Mouse (Mus musculus): ENCODE results near the gene Rnf150. TPM values are rescaled to one million over a fixed set of nuclear protein-coding genes. Genes with fewer than 3 reads are reported as not detected.
"Not testable (repeated sequence)": the region's sequence is repeated elsewhere in the genome, so short reads cannot be mapped to it uniquely, and the experiment has no call there.

Rnf150 gene
- polyA plus RNA-seq, 1 experiment from 2014 or later, result 1.6 TPM

DNA sequence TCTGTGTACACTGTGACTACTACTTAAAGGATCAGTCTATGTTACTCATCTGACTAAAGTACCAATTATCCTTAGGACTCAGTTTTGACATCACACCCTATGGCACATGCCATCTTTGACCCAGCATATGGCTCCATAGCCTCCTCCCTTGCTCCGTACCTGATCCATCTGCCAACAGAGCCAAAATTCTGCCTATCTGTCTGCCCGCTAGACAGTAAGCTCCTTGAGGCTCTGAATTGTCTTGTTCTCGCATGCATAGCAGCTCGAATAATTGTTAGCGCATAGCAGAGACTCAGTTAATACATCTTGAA, 216.3 kb downstream of the Rnf150 start:
- peaks cover 10% of the 10 kb centered on the region; the same call in 1 of the 2 replicates for H3K4me1 ChIP-seq (ENCODE audit: control insufficient read depth, insufficient read depth, low read length)
- no peak overlapping the region for H3K27ac ChIP-seq (replicated peaks; ENCODE audit: low read depth, low read length)
- no peaks in the 10 kb centered on the region for H3K36me3 ChIP-seq (ENCODE audit: control insufficient read depth, insufficient read depth, low read length)
- no peak overlapping the region for H3K4me2 ChIP-seq (ENCODE audit: low read depth, severe bottlenecking)
- WGBS, result 88% methylated on average over 5 of the region's 5 CpGs
- no peaks in the 10 kb centered on the region for H3K9me3 ChIP-seq (ENCODE audit: control insufficient read depth, low read length)
- ATAC-seq (ENCODE audit: insufficient number of reproducible peaks, low FRiP score, low TSS enrichment, low read depth) (no peak), DNase-seq (ENCODE audit: low spot score) (no peak)
- H3K4me3 ChIP-seq (ENCODE audit: low read depth, low read length), result no peak overlapping the region
- H3K9ac ChIP-seq (ENCODE audit: low read length), result no peak overlapping the region
- H3K27me3 ChIP-seq (ENCODE audit: control insufficient read depth, insufficient read depth, low read length), result no peaks in the 10 kb centered on the region

DNA sequence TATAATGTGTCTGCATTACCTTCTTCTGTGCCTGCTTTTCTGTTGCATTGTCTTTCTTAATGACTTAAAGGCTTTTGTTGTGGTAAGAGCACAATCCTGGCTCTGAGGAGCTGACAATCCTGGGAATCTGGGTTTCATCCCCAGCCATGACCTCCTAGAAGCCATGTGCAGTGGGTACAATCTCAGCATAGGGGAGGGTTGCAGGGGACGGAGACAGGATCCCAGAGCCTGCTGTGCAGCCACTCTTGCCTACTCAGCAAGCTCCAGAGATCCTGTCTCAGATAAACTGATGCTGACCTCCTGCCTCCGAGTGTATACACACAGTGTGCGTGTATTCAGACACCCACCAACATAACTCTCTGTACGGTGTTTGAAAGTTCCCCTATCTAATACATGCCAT, 218.1 kb downstream of the Rnf150 start:
- Histone ChIP-seq H3K27ac (replicated peaks; ENCODE audit: low read depth, low read length) (no peak overlapping the region), H3K4me1 (ENCODE audit: control insufficient read depth, insufficient read depth, low read length) (peaks cover 10% of the 10 kb centered on the region; the same call in 1 of the 2 replicates), H3K4me2 (ENCODE audit: low read depth, severe bottlenecking) (no peak overlapping the region), H3K9ac (ENCODE audit: low read length) (no peak overlapping the region), H3K27me3 (ENCODE audit: control insufficient read depth, insufficient read depth, low read length) (no peaks in the 10 kb centered on the region), H3K4me3 (ENCODE audit: low read depth, low read length) (no peak overlapping the region), H3K36me3 (ENCODE audit: control insufficient read depth, insufficient read depth, low read length) (no peaks in the 10 kb centered on the region), H3K9me3 (ENCODE audit: control insufficient read depth, low read length) (no peaks in the 10 kb centered on the region)
- DNase-seq (ENCODE audit: low spot score) (no peak), ATAC-seq (ENCODE audit: insufficient number of reproducible peaks, low FRiP score, low TSS enrichment, low read depth) (no peak)
- WGBS, result 64% methylated on average over 4 of the region's 4 CpGs

DNA sequence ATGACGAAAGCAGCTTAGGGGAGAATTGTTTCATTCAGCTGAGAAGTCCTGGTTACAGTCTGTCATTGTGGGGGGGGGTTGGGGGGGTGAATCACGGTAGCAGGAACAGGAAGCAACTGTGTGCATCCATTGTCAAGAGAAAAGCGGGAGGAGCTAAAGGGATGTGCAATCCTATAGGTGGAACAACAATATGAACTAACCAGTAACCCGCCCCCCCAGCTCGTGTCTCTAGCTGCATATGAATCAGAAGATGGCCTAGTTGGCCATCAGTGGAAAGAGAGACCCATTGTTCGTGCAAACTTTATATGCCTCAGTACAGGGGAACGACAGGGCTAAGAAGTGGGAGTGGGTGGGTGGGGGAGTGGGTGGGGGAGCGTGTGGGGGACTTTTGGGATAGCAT, 218.7 kb downstream of the Rnf150 start:
- not testable (repeated sequence) for H3K4me3 ChIP-seq (ENCODE audit: low read depth, low read length); H3K4me2 ChIP-seq (ENCODE audit: low read depth, severe bottlenecking); H3K36me3 ChIP-seq (ENCODE audit: control insufficient read depth, insufficient read depth, low read length); ATAC-seq (ENCODE audit: insufficient number of reproducible peaks, low FRiP score, low TSS enrichment, low read depth); H3K4me1 ChIP-seq (ENCODE audit: control insufficient read depth, insufficient read depth, low read length); H3K9ac ChIP-seq (ENCODE audit: low read length); H3K27me3 ChIP-seq (ENCODE audit: control insufficient read depth, insufficient read depth, low read length); H3K9me3 ChIP-seq (ENCODE audit: control insufficient read depth, low read length); H3K27ac ChIP-seq (replicated peaks; ENCODE audit: low read depth, low read length); DNase-seq (ENCODE audit: low spot score)
- 84% methylated on average over 6 of the region's 8 CpGs for WGBS

DNA sequence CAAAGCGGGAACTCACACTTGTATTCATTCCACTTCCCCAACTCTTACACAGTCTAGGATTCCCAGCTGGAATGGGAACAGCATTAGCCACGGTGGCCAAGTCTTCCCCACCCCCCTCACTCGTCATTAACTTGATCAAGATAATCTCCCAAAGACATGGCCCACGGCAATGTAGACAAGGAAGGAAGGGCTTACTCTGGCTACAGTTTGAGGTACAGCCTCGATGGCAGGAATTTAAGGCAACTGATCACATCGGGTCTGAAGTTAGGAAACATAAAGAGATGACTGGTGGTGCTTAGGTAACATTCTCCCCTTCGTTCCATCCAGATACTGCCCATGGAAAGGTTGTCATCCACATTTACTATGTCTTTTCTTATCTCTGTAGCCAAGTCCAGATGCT, 219.1 kb downstream of the Rnf150 start:
- no peak for ATAC-seq (ENCODE audit: insufficient number of reproducible peaks, low FRiP score, low TSS enrichment, low read depth)
- 87% methylated on average over 7 of the region's 7 CpGs for WGBS
- Histone ChIP-seq H3K4me1 (ENCODE audit: control insufficient read depth, insufficient read depth, low read length) (peaks cover 10% of the 10 kb centered on the region; the same call in 1 of the 2 replicates), H3K27me3 (ENCODE audit: control insufficient read depth, insufficient read depth, low read length) (no peaks in the 10 kb centered on the region), H3K4me3 (ENCODE audit: low read depth, low read length) (no peak overlapping the region), H3K27ac (replicated peaks; ENCODE audit: low read depth, low read length) (no peak overlapping the region), H3K36me3 (ENCODE audit: control insufficient read depth, insufficient read depth, low read length) (no peaks in the 10 kb centered on the region), H3K9ac (ENCODE audit: low read length) (no peak overlapping the region), H3K4me2 (ENCODE audit: low read depth, severe bottlenecking) (no peak overlapping the region), H3K9me3 (ENCODE audit: control insufficient read depth, low read length) (no peaks in the 10 kb centered on the region)
- DNase-seq (ENCODE audit: low spot score), result no peak

DNA sequence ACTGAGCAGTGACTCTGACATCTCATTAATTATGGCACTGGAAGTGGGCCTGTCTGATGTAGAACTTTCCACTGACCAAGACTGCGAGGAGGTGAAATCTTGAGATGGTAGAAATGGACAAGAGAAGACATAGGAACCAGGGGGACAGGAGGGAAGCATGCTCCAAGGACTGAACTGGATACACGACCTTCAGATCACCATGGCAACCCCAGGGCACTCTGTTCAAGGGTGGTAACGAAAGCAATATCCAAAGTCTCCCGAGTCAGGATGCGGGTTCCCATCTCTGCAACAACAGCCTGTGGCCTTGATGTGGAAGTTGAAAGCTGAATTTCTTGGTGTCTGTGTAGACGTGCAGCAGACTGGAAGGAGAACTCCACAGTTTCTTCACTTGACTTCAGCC, 220.3 kb downstream of the Rnf150 start:
- no peak overlapping the region for H3K4me2 ChIP-seq (ENCODE audit: low read depth, severe bottlenecking)
- DNase-seq (ENCODE audit: low spot score) (no peak), ATAC-seq (ENCODE audit: insufficient number of reproducible peaks, low FRiP score, low TSS enrichment, low read depth) (no peak)
- H3K9me3 ChIP-seq (ENCODE audit: control insufficient read depth, low read length), result no peaks in the 10 kb centered on the region
- no peak overlapping the region for H3K27ac ChIP-seq (replicated peaks; ENCODE audit: low read depth, low read length)
- no peak overlapping the region for H3K4me3 ChIP-seq (ENCODE audit: low read depth, low read length)
- H3K4me1 ChIP-seq (ENCODE audit: control insufficient read depth, insufficient read depth, low read length), result peaks cover 10% of the 10 kb centered on the region; the same call in 1 of the 2 replicates
- 73% methylated on average over 6 of the region's 6 CpGs for WGBS
- H3K27me3 ChIP-seq (ENCODE audit: control insufficient read depth, insufficient read depth, low read length), result no peaks in the 10 kb centered on the region
- H3K36me3 ChIP-seq (ENCODE audit: control insufficient read depth, insufficient read depth, low read length), result no peaks in the 10 kb centered on the region
- H3K9ac ChIP-seq (ENCODE audit: low read length), result no peak overlapping the region

DNA sequence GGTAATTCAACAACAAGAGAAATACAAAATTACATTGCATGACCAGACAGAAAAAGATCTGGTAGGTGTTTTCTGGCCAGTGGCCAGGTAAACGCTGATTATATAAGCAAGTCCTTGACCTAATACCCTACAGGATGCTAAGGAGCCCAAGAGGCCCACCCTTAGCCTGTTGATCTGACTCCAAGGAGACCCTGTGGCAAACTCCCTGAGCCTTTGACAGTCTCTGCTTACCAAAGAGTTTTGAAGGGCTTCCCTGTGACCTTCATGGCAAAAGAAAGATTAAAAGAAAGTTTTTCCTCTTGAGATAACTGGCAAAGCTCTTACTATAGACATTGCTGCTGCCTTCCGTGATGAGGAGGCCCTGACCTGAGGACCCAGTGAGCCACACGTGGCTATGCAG, 222.4 kb downstream of the Rnf150 start:
- Histone ChIP-seq H3K4me2 (ENCODE audit: low read depth, severe bottlenecking) (no peak overlapping the region), H3K9me3 (ENCODE audit: control insufficient read depth, low read length) (no peaks in the 10 kb centered on the region), H3K27ac (replicated peaks; ENCODE audit: low read depth, low read length) (no peak overlapping the region), H3K4me3 (ENCODE audit: low read depth, low read length) (no peak overlapping the region), H3K4me1 (ENCODE audit: control insufficient read depth, insufficient read depth, low read length) (no peaks in the 10 kb centered on the region), H3K9ac (ENCODE audit: low read length) (no peak overlapping the region), H3K27me3 (ENCODE audit: control insufficient read depth, insufficient read depth, low read length) (no peaks in the 10 kb centered on the region), H3K36me3 (ENCODE audit: control insufficient read depth, insufficient read depth, low read length) (no peaks in the 10 kb centered on the region)
- no peak for ATAC-seq (ENCODE audit: insufficient number of reproducible peaks, low FRiP score, low TSS enrichment, low read depth)
- 76% methylated on average over 3 of the region's 3 CpGs for WGBS
- no peak for DNase-seq (ENCODE audit: low spot score)

DNA sequence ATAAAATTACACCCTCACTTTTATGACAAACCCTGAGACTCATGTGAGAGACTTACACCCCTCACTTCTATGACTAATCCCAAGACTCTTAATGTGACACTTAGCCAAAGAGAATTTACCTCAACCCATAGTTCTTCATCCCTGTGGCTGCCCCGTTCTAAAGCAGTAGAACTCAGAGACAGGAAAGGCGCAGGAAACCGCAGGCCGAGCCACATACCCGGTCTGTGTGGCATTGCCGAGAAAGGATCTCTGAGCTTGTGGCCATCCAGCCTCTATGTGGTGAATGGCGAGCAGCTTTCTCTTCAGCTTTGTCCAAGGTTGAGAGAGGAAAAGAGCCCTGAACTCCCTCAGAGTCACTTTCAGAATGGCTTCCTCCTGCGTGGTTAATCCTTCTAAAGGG, 223.5 kb downstream of the Rnf150 start:
- H3K4me2 ChIP-seq (ENCODE audit: low read depth, severe bottlenecking), result no peak overlapping the region
- H3K27ac ChIP-seq (replicated peaks; ENCODE audit: low read depth, low read length), result no peak overlapping the region
- H3K4me3 ChIP-seq (ENCODE audit: low read depth, low read length), result no peak overlapping the region
- H3K4me1 ChIP-seq (ENCODE audit: control insufficient read depth, insufficient read depth, low read length), result no peaks in the 10 kb centered on the region
- no peak overlapping the region for H3K9ac ChIP-seq (ENCODE audit: low read length)
- no peaks in the 10 kb centered on the region for H3K9me3 ChIP-seq (ENCODE audit: control insufficient read depth, low read length)
- H3K27me3 ChIP-seq (ENCODE audit: control insufficient read depth, insufficient read depth, low read length), result no peaks in the 10 kb centered on the region
- DNase-seq (ENCODE audit: low spot score) (no peak), ATAC-seq (ENCODE audit: insufficient number of reproducible peaks, low FRiP score, low TSS enrichment, low read depth) (no peak)
- no peaks in the 10 kb centered on the region for H3K36me3 ChIP-seq (ENCODE audit: control insufficient read depth, insufficient read depth, low read length)
- 85% methylated on average over 8 of the region's 8 CpGs for WGBS

DNA sequence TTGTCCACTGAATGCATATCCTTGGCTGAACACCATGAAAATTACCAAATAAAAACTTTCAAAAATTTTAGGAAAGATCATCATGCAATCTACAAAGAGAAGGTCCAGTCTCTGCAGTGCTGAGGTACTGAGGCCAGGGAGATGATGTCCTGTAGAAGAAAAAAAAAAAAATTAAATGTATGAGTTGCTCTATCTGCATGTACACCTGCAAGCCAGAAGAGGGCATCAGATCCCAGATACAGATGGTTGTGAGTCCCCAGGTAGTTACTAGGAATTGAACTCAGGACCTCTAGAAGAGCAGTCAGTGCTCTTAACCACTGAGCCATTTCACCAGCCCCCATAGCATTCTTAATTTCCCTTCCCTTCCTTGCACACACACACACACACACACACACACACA, 224.4 kb downstream of the Rnf150 start:
- Histone ChIP-seq H3K9ac (ENCODE audit: low read length) (no peak overlapping the region), H3K4me1 (ENCODE audit: control insufficient read depth, insufficient read depth, low read length) (no peaks in the 10 kb centered on the region), H3K27me3 (ENCODE audit: control insufficient read depth, insufficient read depth, low read length) (no peaks in the 10 kb centered on the region), H3K9me3 (ENCODE audit: control insufficient read depth, low read length) (no peaks in the 10 kb centered on the region), H3K4me2 (ENCODE audit: low read depth, severe bottlenecking) (no peak overlapping the region), H3K4me3 (ENCODE audit: low read depth, low read length) (no peak overlapping the region), H3K27ac (replicated peaks; ENCODE audit: low read depth, low read length) (no peak overlapping the region), H3K36me3 (ENCODE audit: control insufficient read depth, insufficient read depth, low read length) (no peaks in the 10 kb centered on the region)
- DNase-seq (ENCODE audit: low spot score) (no peak), ATAC-seq (ENCODE audit: insufficient number of reproducible peaks, low FRiP score, low TSS enrichment, low read depth) (no peak)

DNA sequence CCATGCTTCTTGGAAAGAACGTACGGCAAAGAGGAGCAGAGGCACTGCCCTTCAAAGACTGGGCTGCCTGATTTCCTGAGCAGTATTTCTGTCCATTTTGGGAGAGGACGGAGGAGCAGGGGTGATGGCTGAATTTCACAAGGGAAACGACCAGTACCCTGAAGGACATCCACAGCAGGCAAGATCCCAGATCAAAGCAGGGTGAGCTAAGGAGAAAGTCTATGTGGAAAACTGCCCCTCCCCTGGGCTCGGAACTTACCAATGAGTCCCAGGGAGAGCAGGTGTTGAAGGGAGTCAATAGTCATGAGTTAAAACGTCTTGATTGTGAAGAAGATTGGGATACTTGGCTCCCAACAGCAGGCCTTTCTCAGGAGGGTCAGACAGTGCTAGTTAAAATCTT, 225.0 kb downstream of the Rnf150 start:
- no peak for DNase-seq (ENCODE audit: low spot score)
- Histone ChIP-seq H3K9me3 (ENCODE audit: control insufficient read depth, low read length) (no peaks in the 10 kb centered on the region), H3K4me2 (ENCODE audit: low read depth, severe bottlenecking) (no peak overlapping the region), H3K4me1 (ENCODE audit: control insufficient read depth, insufficient read depth, low read length) (no peaks in the 10 kb centered on the region), H3K27me3 (ENCODE audit: control insufficient read depth, insufficient read depth, low read length) (no peaks in the 10 kb centered on the region), H3K27ac (replicated peaks; ENCODE audit: low read depth, low read length) (no peak overlapping the region), H3K36me3 (ENCODE audit: control insufficient read depth, insufficient read depth, low read length) (no peaks in the 10 kb centered on the region), H3K9ac (ENCODE audit: low read length) (no peak overlapping the region), H3K4me3 (ENCODE audit: low read depth, low read length) (no peak overlapping the region)
- ATAC-seq (ENCODE audit: insufficient number of reproducible peaks, low FRiP score, low TSS enrichment, low read depth), result no peak
- 62% methylated on average over 6 of the region's 6 CpGs for WGBS

Data from limb, embryonic 11.5 days (tissue).